Mouse (Mus musculus) gastrocnemius, postnatal 25 days (tissue): ENCODE data around the gene Cherp. TPM values are rescaled to one million over a fixed set of nuclear protein-coding genes. Genes with fewer than 3 reads are reported as not detected.

ENCODE experiments used
- DNase-seq: peaks from one replicate; pipeline ENCODE4 v3.0.0; 2022
- microRNA-seq, 2 experiments: library from miRNA; unstranded; fragments of <30 nt; microRNA quantifications; one replicate each; pipeline ENCODE4 v1.2.0; 2021; ENCODE audit warnings: borderline replicate concordance in 2 of 2
- total RNA-seq, 2 experiments: library from RNA; stranded (reverse); gene quantifications; 1 replicate in 1 of 2; 2 replicates in 1 of 2; pipeline ENCODE4 v1.2.3; 2021

Cherp gene
- total RNA-seq, 2 experiments from 2014 or later: 21.1 to 26.0 TPM

DNA sequence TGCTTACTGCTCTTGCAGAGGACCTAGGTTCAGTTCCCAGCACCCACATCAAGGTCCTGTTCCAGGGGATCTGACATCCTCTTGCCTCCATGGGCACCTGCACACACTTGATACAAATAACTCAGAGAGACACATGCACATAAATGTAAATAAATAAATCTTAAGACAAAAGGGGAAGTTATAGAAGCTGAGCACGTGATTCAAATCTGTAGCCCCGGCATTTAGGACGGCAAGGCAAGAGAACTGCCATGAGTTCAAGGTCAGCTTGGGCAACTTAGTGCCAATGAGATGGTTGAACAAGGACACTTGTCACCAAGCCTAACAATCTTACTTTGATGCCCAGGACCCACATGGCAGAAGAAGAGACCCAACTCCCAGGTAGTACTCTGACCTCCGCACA lies 57.0 kb downstream of the Cherp start:
- no peak for DNase-seq

DNA sequence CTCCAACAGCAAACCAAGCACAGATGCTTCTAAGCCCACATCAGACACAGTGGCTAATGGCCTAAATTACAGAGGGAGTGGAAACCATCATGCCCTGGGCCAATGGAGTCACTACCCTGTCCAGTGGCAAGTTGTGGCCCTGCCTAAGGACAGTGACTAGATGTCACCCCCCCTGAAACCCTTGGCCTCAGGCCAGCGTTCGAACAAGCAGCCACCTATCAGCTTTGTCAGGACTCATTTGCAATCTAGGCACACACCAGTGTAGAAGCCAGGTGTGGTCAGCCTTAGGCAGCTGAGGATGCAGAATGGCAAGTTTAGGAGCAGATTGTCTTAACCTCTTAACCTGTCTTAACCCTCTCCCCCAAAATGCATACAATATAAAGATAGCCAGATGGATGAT lies 59.8 kb downstream of the Cherp start:
- DNase-seq: no peak

DNA sequence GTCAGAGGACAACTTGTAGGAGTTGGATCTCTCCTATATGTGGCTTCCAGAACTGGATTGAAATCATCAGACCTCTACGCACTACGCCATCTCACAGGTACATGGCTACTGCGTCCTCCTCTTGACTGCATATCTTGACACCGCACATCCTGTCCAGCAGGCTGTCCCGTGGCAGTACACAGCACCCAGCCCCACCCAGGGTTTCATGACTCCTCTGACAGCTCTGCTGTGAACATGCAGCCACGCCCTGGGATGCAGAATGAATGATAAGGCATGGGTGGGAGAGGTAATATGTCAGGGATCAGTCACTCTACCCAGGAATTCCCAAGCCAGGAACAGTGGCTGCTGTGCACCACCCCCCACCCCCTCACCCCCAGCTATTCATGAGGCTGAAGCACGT lies 61.2 kb downstream of the Cherp start:
- no peak for DNase-seq

Small RNAs within 50 kb of the gene (microRNA-seq; reads per million reads assigned to microRNA genes)
- 2.2 to 2.4 reads per million in 2 experiments for gene Mir7068

Other genes with a start within 250 kb of the Cherp start
- 10 to 100 TPM; 21.0 to 22.2 TPM for gene Ap1m1, start 235.2 kb downstream of the Cherp start, total RNA-seq
- gene Gm10282, start 170.0 kb downstream of the Cherp start, total RNA-seq: 1 to 10 TPM; 2.0 to 3.7 TPM
- gene Klf2, start 156.2 kb downstream of the Cherp start, total RNA-seq: 10 to 100 TPM; 16.1 to 17.4 TPM
- 10 to 100 TPM; 22.7 to 23.9 TPM for gene Eps15l1, start 53.8 kb downstream of the Cherp start, total RNA-seq
- 1 to 10 TPM; 2.1 to 2.5 TPM for gene Calr3, start 31.4 kb downstream of the Cherp start, total RNA-seq
- gene 1700030K09Rik, start 31.3 kb downstream of the Cherp start, total RNA-seq: 1 to 10 TPM; 2.9 to 3.2 TPM
- 10 to 100 TPM; 36.6 to 43.0 TPM for gene Slc35e1, start 17.4 kb upstream of the Cherp start, total RNA-seq
- 1 to 10 TPM; 7.3 to 7.9 TPM for gene Med26, start 73.0 kb upstream of the Cherp start, total RNA-seq
- 10 to 100 TPM; 64.0 to 76.2 TPM for gene Smim7, start 95.9 kb upstream of the Cherp start, total RNA-seq
- 1,000 to 10,000 TPM; 1,062 to 1,195 TPM for gene Tmem38a, start 96.8 kb upstream of the Cherp start, total RNA-seq
- under 1 TPM; 0.33 to 0.96 TPM for gene Nwd1, start 171.5 kb upstream of the Cherp start, total RNA-seq
- gene Sin3b, start 248.1 kb upstream of the Cherp start, total RNA-seq: 10 to 100 TPM; 32.6 to 37.8 TPM